Mouse (Mus musculus) induced T-regulatory cell, adult 2 months (primary cell): ENCODE data around the gene Pcdh18.

Source experiments
- DNase-seq: peaks from one replicate; pipeline ENCODE4 v3.0.0-alpha.2; 2012; ENCODE audit warnings: low read depth

The Pcdh18 gene

DNA sequence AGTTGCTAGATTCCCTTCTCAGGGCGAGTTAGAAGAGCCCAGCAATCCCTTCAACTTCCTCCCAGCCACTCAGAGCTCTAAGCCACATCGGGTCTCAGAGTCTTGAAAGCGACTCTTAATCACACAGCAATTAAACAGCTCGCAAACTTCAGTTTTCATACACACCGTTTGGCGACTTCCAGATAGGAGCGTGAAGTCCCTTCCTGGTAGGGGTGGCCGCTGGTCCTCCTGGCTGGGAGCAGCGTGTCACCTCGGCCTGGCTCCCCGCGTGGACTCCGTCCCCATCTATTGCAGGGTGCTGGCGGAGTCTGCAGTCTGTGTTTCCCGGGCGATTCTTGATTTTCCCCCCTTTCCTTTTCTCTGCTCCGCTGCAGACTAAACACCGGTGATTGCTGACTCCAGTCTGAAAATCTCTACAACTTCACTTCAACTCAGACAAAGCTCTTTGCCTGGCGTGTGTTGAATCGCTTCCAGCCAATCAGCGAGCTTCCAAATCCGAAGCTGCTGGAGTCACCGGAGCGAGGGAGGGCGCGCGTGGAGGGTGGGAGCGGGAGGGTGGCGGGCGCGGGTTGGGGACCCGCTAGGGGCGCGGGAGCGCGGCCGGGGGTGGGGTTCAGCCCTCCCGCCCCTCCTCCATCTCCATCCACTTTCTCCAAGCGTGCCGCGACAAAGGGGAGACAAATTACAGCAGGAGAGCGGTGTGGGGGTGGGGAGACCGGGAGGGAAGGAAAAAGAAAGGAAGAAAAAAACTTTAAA lies at the start of gene Pcdh18:
Gene Pcdh18, minus strand, starts transcription at position 456 of the 756 bp plus-strand sequence.
- no peak for DNase-seq

DNA sequence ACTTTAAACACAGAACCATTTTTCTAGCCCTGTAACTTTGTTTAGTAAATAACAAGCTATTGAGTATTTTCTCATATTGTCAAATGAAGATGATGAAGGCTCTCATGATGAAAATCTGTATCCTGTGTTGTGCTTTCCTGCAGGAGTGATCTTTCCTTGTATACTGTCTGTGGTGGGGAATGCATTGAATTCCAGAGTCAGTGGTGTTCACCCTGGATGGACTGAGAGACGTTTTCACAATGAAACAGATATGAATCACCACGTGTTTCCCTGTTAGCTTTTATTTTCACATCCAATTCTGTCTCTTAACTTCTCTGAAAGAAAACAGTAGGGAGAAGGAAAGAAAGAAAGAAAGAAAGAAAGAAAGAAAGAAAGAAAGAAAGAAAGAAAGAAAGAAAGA lies 49.7 kb upstream of the Pcdh18 start:
- no peak for DNase-seq

- no peak for DNase-seq
Observed at GRCm38 (mm10) chr3:49805511-49805910, 48.4 kb upstream of the Pcdh18 start.

DNA sequence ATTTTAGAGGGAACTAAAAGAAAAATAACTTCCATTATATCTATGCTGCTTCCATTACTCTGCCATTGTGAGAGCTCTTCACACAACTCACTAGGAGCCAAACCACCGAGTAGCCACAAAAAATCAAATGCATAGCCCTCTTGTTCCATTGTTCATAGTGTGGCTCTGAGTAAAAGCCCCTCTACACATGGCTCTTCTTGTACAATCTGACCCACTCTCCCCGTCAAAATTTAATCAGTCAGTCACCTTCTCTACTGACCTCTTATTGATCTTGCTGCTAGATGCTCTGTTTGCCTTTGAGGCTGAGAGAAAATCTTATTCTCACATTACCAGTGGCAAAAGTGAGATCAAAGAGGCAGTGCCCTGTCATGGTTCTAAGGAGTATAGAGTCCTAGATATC lies 31.2 kb upstream of the Pcdh18 start:
- DNase-seq = no peak

DNA sequence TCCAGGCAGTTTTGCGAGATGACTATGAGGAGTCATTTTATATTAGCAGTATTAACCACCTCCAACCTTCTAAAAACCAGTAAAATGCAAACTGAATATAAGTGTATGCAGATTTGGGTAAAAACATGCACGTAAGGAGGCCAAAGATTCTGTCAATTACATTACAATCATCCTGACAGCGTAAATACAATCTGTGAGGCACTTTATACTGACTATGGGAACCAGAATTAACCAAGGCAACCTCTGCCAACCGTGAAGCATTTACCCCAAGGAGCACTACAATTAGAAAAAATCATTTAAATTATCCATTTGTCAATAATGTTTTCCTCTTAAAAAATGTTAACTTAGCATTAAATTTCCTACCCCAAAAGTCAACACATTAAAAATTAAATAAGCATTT lies 30.6 kb upstream of the Pcdh18 start:
- DNase-seq = no peak

- DNase-seq = no peak
Observed at GRCm38 (mm10) chr3:49768992-49769738, 12.0 kb upstream of the Pcdh18 start.

DNA sequence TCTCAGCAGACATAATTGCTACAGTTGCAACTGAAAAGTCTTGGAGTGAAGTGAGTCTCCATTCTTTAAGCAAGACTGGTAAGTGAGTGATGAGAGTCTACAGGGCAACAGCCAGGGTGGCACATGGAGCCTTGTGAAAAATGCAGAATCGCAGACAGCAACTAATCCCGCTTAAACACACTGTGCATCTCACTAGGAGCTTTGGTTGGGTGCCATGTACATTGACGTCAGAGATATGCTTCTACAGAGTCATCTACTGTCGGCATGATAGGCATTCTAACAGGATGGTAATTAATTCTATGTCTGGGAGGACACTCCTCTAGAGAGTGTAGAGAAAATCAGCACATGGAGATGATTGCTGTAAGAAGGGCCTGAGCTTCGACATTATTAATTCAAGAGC lies 5.6 kb upstream of the Pcdh18 start:
- no peak for DNase-seq

DNA sequence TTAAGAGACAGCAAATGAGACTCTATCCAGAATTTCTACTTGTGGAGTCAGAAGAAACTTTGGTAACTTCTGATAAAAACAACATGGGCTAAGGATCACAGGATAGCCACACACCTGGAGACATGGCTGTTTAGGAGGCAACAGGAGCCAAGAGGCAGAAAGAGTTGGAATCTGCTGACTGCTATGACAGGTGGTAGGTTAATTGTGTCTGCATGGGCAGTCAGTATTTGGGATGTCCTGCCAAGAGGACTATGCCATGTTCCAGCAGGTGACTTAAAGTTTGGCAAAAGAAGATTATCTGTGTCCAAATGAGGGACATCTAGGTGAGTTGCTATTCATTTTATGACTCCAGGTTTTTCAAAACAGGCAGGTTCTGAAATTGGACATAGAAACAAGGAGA lies 4.8 kb upstream of the Pcdh18 start:
- no peak for DNase-seq

DNA sequence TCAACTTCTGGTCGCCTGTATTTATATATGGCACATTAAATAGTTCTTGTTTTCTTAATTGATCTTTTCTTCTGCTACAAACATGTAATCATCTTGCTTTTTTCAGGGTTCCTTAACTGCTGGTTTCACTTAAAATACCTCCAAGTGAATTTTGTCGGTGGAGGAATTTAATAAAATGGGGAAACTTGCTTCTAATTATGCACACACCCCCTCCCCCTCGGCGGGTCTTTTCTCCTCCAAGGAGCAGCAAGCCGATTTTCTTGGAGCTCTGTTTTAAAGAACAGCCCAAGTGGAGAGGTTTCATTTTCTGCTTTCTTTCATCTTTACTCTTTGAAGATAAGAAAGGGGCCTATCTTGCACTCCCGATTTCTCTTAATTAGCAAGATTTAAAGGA lies 498 bp upstream of the Pcdh18 start:
- no peak for DNase-seq

- no peak for DNase-seq
Observed at GRCm38 (mm10) chr3:49755986-49756845, 909 bp downstream of the Pcdh18 start.

GRCm38 (mm10) chr3:49752766-49753165 lies 4.4 kb downstream of the Pcdh18 start:
- DNase-seq = no peak

- DNase-seq = no peak
Observed at GRCm38 (mm10) chr3:49749491-49750284, 7.4 kb downstream of the Pcdh18 start.

GRCm38 (mm10) chr3:49748054-49748453 lies 9.1 kb downstream of the Pcdh18 start:
- no peak for DNase-seq

DNA sequence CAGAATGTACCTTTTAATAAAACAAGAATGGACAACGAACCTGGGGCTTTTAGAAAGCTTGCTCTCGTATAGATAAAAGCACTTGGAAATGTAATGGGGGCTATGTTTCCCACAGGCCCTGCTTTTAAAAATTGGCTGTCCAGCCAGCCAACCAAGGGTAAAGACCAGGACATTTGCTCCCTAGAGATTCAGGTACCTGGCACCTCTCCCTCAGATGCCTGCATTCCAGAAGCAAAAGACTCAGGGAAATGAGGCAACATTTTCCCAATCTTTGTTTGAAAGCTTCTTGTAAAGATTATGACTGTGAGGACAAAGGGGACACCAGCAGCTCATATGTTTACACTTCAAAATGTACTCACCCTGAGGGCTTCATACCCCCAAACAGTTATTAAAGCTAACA lies 18.1 kb downstream of the Pcdh18 start:
- DNase-seq = no peak

- DNase-seq = no peak
Observed at GRCm38 (mm10) chr3:49738531-49738930, 18.6 kb downstream of the Pcdh18 start.

GRCm38 (mm10) chr3:49706503-49706902 lies 50.6 kb downstream of the Pcdh18 start:
- no peak for DNase-seq

DNA sequence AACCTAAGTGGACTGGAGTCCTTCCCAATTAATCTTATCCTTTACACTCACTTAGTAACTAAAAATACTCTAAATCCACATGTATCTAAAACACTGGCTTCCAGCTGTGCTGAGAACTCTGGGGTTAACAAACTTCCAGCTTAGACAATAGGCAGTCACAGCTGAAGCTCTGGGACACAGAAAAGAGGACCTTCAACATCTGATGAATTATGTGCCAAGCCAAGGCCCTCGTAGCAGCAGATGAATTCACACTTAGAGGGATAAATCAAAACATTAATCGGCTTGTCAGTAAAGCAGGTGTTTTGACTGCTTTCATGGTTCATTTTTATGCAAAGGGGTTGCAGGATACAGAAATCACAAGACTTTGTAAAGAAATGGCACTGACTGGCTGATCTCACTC lies 57.2 kb downstream of the Pcdh18 start:
- no peak for DNase-seq
